Mouse (Mus musculus) kidney, postnatal 14 days (tissue): ENCODE results near the gene 4930412O13Rik.

Source experiments
- DNase-seq: peaks from one replicate; pipeline ENCODE4 v3.0.0; 2022; ENCODE audit warnings: mixed read lengths

The 4930412O13Rik gene

GRCm38 (mm10) chr2:9903854-9904560 is 23.0 kb downstream of the 4930412O13Rik start:
- no peak for DNase-seq

- no peak for DNase-seq
Measured at GRCm38 (mm10) chr2:9905995-9906394, 24.9 kb downstream of the 4930412O13Rik start.

DNA sequence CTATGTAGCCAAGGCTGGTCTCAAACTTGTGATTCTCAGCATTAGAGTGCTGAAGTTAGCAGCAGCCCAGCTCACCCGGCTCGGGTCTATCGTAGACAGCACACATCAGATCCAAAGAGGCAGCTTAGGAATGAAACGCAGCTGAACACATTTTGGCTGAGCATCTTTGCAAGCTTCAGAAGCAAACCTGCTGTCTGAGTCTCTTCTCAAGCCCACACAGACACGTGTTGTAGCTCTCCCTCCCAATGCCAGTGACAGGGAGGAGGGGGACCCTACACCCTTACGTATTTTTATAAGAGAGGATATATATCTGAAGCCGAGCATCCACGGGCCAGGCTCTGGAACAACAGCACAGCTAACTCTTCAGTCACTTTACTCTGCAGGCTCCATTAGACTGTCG is 36.5 kb downstream of the 4930412O13Rik start:
- DNase-seq: no peak

DNA sequence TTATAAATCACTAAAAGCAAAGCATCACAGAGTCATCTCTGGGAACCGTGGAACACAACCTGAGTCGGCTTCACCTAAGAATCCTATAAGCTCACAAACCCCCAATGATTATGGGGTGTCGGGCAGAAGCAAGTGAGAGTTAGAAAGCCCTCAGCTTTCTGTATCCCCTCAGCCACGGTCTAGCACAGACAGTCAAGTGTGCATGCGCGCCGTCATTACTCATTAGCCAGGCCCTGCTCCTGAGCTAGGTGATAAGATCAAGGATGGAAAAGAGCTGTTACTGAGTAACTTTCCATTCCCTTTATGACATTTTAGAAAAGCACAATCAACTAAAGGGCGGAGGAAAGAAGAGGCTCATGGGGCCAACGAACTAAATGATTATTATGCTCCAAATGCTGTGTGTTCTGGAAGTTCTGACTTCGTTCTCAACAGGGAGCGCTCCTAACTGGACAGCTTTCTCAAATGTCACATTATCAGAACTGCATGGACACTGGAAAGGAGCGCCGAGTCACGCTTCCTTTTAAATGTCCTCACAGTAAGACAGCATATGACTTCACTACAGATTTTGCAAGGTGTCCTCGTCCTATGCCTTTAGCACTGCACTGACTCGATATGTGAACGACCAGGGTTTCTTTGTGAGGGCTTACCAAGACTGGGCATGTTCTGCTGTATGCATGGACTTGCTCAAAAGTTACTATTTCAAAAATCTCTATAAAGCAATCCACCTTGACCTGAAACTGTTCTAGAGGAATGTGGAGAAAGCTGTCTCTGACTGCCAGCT is 37.8 kb downstream of the 4930412O13Rik start:
- DNase-seq: peak; percentile 73

DNA sequence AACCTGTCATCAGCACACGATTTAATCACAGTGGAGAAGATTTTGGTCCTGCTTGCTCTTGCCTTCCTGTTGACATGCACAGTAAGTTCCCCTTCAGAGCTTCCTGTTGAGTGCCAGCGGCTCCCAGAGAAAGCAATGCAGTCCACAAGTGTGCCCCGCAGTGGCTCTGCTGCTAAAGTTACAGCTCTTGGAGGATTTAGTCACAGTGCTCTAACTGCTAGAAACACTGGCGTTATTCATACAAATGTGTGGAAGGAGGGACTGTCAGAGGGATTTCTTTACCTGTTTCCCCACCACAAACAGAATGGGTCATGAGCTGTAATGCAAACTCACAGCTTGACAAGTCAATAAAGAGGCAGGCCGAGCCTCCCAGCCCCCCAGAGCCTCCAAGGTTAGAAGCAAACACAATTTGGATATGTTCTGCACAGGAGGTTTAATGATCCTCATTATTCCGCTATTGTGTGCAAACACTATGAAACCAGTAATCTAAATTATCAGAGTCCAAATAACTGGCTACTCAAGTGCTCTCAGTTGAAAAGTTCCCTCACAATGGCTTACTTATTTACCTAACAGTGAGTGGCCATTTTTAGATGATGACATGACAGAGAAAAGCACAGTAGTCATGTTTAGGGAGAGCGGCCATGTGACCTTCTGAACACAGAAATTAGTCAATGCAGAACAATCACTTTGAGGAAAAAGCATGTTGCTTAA is 45.3 kb downstream of the 4930412O13Rik start:
- DNase-seq: no peak

GRCm38 (mm10) chr2:9926905-9927283 is 45.8 kb downstream of the 4930412O13Rik start:
- DNase-seq: no peak
